Mouse (Mus musculus) midbrain, embryonic 11.5 days (tissue): ENCODE measurements around the gene 0610040J01Rik. TPM values are rescaled to one million over a fixed set of nuclear protein-coding genes. Genes with fewer than 3 reads are reported as not detected.

Experiments used
- ATAC-seq: fragments of 200-750 bp; cut with Nextera tagmentation; 2 replicates; pipeline ENCODE4 v1.8.0; 2017; ENCODE audit warnings: moderate TSS enrichment, moderate library complexity; ENCODE audit not compliant: low FRiP score
- DNase-seq: peaks from one replicate; pipeline ENCODE4 v3.0.0; 2015; ENCODE audit warnings: low spot score; ENCODE audit errors: missing footprints
- H3K27ac ChIP-seq: fragments of 300-500 bp; sonication (generic); 2 replicates; pipeline ENCODE4 v1.5.1; 2014; ENCODE audit warnings: low read depth, low read length
- H3K27me3 ChIP-seq: fragments of 300-500 bp; sonication (generic); 2 replicates; pipeline ENCODE4 v1.6.1; 2014; ENCODE audit warnings: mild to moderate bottlenecking, low read length, moderate library complexity, mixed read lengths; ENCODE audit not compliant: control insufficient read depth, insufficient read depth
- H3K36me3 ChIP-seq: fragments of 300-500 bp; sonication (generic); 2 replicates; pipeline ENCODE4 v1.6.1; 2014; ENCODE audit warnings: mild to moderate bottlenecking, low read length, moderate library complexity, mixed read lengths; ENCODE audit not compliant: control insufficient read depth, insufficient read depth
- H3K4me1 ChIP-seq: fragments of 300-500 bp; sonication (generic); 2 replicates; pipeline ENCODE4 v1.6.1; 2014; ENCODE audit warnings: low read length; ENCODE audit not compliant: control insufficient read depth, insufficient read depth
- H3K4me2 ChIP-seq: fragments of 300-500 bp; sonication (generic); 2 replicates; pipeline ENCODE4 v1.6.1; 2014; ENCODE audit warnings: mild to moderate bottlenecking, moderate library complexity
- H3K4me3 ChIP-seq: fragments of 300-500 bp; sonication (generic); 2 replicates; pipeline ENCODE4 v1.5.1; 2014; ENCODE audit warnings: low read depth, low read length
- H3K9ac ChIP-seq: fragments of 300-500 bp; sonication (generic); 2 replicates; pipeline ENCODE4 v1.6.1; 2014; ENCODE audit warnings: low read length
- H3K9me3 ChIP-seq: fragments of 300-500 bp; sonication (generic); 2 replicates; pipeline ENCODE4 v1.6.1; 2016; ENCODE audit warnings: low read length; ENCODE audit not compliant: control insufficient read depth
- WGBS: fragments of 180-500 bp; shearing (Covaris S2); extraction: QIAGEN DNeasy Blood & Tissue Kit; methylation state at CpG from one replicate; pipeline ENCODE4 v1.1.7; 2014; 5-methylcytosine and 5-hydroxymethylcytosine counted together
- polyA plus RNA-seq: library from polyadenylated mRNA; unstranded; fragments of >200 nt; fragmentation: Nextera tagmentation; extraction: Ambion mirVana; gene quantifications from 2 replicates; pipeline ENCODE4 v1.2.1, GENCODE M21; 2014

Gene 0610040J01Rik
- polyA plus RNA-seq, 1 experiment from 2014 or later = 0.96 TPM

- ATAC-seq (no peak), DNase-seq (no peak)
- no peak overlapping the region for H3K27ac ChIP-seq
- H3K4me3 ChIP-seq = no peak overlapping the region
- H3K4me1 ChIP-seq = no peaks in the 10 kb centered on the region
- WGBS = 93% methylated on average over 7 of the region's 7 CpGs
- no peak overlapping the region for H3K9ac ChIP-seq
- H3K9me3 ChIP-seq = no peaks in the 10 kb centered on the region
- no peak overlapping the region for H3K4me2 ChIP-seq
- H3K36me3 ChIP-seq = no peaks in the 10 kb centered on the region
- H3K27me3 ChIP-seq = peaks cover 18% of the 10 kb centered on the region
Measured at GRCm38 (mm10) chr5:63816643-63817042, 4.5 kb downstream of the 0610040J01Rik start.

- ATAC-seq (no peak), DNase-seq (no peak)
- no peaks in the 10 kb centered on the region for H3K4me1 ChIP-seq
- no peak overlapping the region for H3K4me2 ChIP-seq
- 85% methylated on average over 5 of the region's 5 CpGs for WGBS
- peaks cover 12% of the 10 kb centered on the region for H3K27me3 ChIP-seq
- no peak overlapping the region for H3K9ac ChIP-seq
- no peak overlapping the region for H3K4me3 ChIP-seq
- H3K36me3 ChIP-seq = no peaks in the 10 kb centered on the region
- no peaks in the 10 kb centered on the region for H3K9me3 ChIP-seq
- no peak overlapping the region for H3K27ac ChIP-seq
Measured at GRCm38 (mm10) chr5:63817270-63817669, 5.1 kb downstream of the 0610040J01Rik start.

DNA sequence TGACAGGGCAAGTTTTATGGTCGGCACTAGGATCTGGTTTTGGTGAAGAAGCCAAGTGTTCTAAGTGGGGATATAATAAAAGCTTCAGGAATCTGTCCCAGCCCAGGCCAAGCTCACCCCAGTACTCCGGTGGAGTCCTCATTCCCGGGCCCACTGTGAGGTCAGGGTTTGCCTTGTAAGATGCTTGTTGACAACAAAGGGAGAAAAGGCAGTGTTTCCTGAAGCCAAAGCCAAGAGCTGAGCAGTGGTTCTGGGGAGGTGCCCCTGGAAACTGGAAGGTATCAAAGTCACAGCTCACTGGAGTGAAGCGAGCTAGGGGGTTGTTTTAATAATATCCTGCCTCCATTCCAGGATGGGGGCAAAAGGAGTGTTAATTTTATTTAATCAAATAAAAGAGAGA, 6.8 kb downstream of the 0610040J01Rik start:
- Histone ChIP-seq H3K4me3 (no peak overlapping the region), H3K36me3 (no peaks in the 10 kb centered on the region), H3K4me1 (no peaks in the 10 kb centered on the region), H3K27ac (no peak overlapping the region), H3K27me3 (no peaks in the 10 kb centered on the region; the same call in 1 of the 2 replicates), H3K9ac (no peak overlapping the region), H3K4me2 (no peak overlapping the region), H3K9me3 (no peaks in the 10 kb centered on the region)
- 63% methylated on average over 4 of the region's 4 CpGs for WGBS
- DNase-seq (no peak), ATAC-seq (no peak)

GRCm38 (mm10) chr5:63819519-63819918, 7.4 kb downstream of the 0610040J01Rik start:
- ATAC-seq (no peak), DNase-seq (no peak)
- no peaks in the 10 kb centered on the region for H3K9me3 ChIP-seq
- no peak overlapping the region for H3K4me3 ChIP-seq
- H3K27ac ChIP-seq = no peak overlapping the region
- H3K9ac ChIP-seq = no peak overlapping the region
- 83% methylated on average over 6 of the region's 6 CpGs for WGBS
- no peak overlapping the region for H3K4me2 ChIP-seq
- H3K36me3 ChIP-seq = no peaks in the 10 kb centered on the region
- H3K27me3 ChIP-seq = no peaks in the 10 kb centered on the region
- no peaks in the 10 kb centered on the region for H3K4me1 ChIP-seq

DNA sequence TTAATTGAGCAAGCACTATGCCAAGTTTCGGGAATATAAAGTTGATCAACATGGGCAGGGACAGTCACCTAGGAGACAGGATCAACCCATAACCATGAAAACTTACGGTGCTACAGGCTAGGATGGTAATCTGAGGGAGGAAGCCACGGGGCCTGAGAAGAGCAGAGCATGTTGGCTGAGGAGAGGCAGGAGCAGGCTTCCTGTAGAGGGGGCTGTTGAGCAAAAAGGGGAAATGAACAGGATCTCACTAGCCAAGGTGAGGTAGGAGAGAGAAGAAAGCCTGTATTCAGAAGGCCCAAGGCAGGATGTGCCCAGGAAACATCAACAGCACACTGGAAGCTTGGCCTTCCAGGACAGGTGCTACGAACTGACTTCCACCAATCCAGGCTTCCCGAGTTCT, 9.0 kb downstream of the 0610040J01Rik start:
- no peaks in the 10 kb centered on the region for H3K27me3 ChIP-seq
- H3K9me3 ChIP-seq = no peaks in the 10 kb centered on the region
- DNase-seq (no peak), ATAC-seq (no peak)
- WGBS = 88% methylated on average over 5 of the region's 5 CpGs
- H3K4me3 ChIP-seq = no peak overlapping the region
- no peaks in the 10 kb centered on the region for H3K4me1 ChIP-seq
- H3K9ac ChIP-seq = no peak overlapping the region
- no peaks in the 10 kb centered on the region for H3K36me3 ChIP-seq
- no peak overlapping the region for H3K4me2 ChIP-seq
- no peak overlapping the region for H3K27ac ChIP-seq

DNA sequence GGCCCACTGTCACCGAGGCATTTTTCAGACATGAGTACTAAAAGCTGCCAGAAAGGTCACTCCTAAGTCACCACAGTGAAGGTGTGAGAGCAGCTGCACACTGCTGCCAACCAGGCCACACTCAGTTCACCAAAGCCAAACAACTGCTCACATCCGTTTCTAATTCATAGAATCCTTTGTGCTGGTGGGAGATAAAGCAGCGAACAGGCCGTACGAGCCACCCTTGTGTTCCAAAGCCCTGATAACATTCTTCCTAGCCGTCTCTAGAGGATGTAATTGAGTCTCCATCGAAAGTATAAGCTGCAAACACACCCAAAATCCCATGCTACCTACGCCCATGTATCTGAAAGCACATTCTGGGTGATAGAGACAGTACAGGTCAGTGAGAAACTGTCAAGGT, 9.7 kb downstream of the 0610040J01Rik start:
- Histone ChIP-seq H3K9me3 (no peaks in the 10 kb centered on the region), H3K36me3 (no peaks in the 10 kb centered on the region), H3K27me3 (no peaks in the 10 kb centered on the region), H3K27ac (no peak overlapping the region), H3K4me3 (no peak overlapping the region), H3K9ac (no peak overlapping the region), H3K4me2 (no peak overlapping the region), H3K4me1 (no peaks in the 10 kb centered on the region)
- ATAC-seq (no peak), DNase-seq (no peak)
- 79% methylated on average over 8 of the region's 8 CpGs for WGBS

DNA sequence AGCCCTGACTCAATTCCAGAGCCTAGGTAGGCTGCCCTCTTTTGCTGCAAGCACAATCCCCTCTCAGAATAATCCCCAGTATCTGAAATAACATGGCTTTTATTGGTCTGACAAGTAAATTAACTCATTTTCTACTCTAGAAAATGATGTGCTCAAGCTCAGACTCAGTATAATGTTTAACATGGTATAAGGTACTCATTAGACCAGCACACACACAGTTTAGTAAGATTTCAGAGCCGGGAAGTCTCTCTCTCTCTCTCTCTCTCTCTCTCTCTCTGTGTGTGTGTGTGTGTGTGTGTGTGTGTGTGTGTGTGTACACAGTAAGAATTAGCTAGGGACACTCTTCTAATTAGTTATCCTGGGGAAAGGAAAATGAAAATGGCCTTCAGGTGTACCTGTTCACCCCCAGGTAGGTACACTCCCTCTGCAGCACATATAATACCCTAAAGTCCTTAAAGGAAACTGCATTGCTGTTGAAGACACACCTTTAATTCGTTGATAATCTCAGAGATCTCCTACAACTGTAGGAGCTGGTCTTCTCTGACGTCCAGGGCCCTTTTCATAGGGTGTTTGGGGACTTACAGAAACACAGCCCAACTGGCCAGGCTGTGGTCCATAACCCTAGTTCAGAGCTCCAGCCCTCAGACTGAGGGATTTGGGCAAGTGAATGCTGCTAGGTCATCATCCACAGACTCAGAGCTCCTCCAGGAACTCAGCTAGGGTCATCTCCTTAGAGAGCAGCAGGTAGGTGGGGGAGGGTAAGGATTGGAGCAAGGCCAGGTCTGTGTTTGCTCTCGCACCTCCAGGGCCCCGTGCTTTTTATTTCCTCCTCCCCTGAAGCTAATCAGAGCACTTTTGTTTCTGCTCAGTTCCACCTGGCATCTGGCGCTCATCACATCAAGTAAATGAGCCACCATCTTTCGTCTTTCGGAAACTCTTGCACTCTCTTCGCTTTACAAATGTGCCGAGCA, 11.5 kb downstream of the 0610040J01Rik start:
- Histone ChIP-seq H3K27ac (no peak overlapping the region), H3K9ac (no peak overlapping the region), H3K36me3 (no peaks in the 10 kb centered on the region), H3K4me3 (no peak overlapping the region), H3K27me3 (no peaks in the 10 kb centered on the region), H3K4me1 (no peaks in the 10 kb centered on the region), H3K4me2 (no peak overlapping the region), H3K9me3 (no peaks in the 10 kb centered on the region)
- DNase-seq (no peak), ATAC-seq (no peak)
- 76% methylated on average over 10 of the region's 10 CpGs for WGBS

- DNase-seq (no peak), ATAC-seq (no peak)
- no peak overlapping the region for H3K4me3 ChIP-seq
- H3K4me2 ChIP-seq = no peak overlapping the region
- no peaks in the 10 kb centered on the region for H3K4me1 ChIP-seq
- no peaks in the 10 kb centered on the region for H3K9me3 ChIP-seq
- no peak overlapping the region for H3K27ac ChIP-seq
- no peaks in the 10 kb centered on the region for H3K36me3 ChIP-seq
- 88% methylated on average over 8 of the region's 8 CpGs for WGBS
- H3K9ac ChIP-seq = no peak overlapping the region
- H3K27me3 ChIP-seq = no peaks in the 10 kb centered on the region
Measured at GRCm38 (mm10) chr5:63824599-63825350, 12.6 kb downstream of the 0610040J01Rik start.

DNA sequence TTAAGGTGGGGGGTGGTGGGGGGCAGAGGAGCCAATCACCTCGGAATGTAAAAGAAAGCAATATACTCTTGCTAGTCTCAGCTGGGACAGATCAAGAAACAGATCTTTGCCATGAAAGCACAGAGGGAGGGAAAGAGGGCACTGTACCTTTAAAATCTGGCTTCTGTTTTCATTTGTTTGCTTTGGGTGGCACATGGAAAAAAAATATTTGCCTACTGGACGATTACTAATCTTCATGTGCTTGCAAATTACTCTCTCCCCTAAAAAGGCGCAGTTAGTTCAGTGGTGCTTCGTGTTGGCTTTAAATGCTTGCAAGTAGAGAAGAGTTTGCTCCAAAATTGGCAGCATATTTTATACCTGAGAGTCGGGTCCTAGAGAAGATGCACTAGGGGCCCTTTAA, 13.7 kb downstream of the 0610040J01Rik start:
- H3K9me3 ChIP-seq = no peaks in the 10 kb centered on the region
- H3K4me2 ChIP-seq = no peak overlapping the region
- H3K27me3 ChIP-seq = no peaks in the 10 kb centered on the region
- H3K36me3 ChIP-seq = no peaks in the 10 kb centered on the region
- ATAC-seq (no peak), DNase-seq (no peak)
- 84% methylated on average over 5 of the region's 5 CpGs for WGBS
- H3K9ac ChIP-seq = no peak overlapping the region
- H3K27ac ChIP-seq = no peak overlapping the region
- H3K4me3 ChIP-seq = no peak overlapping the region
- H3K4me1 ChIP-seq = no peaks in the 10 kb centered on the region
